Mouse (Mus musculus) cortical plate, adult 2 months (tissue): ENCODE data around the gene Tbata.

Experiments used
- CTCF ChIP-seq: fragments of 200-500 bp; IDR thresholded peaks from 2 replicates; pipeline ENCODE4 v1.5.1; 2011; ENCODE audit warnings: mild to moderate bottlenecking, control low read depth, low read length; ENCODE audit not compliant: insufficient read depth; ENCODE audit errors: extremely low read depth
- POLR2A ChIP-seq: fragments of 200-500 bp; IDR thresholded peaks from 2 replicates; pipeline ENCODE4 v1.6.1; 2011; ENCODE audit warnings: mild to moderate bottlenecking, low read length, control low read depth; ENCODE audit not compliant: insufficient read depth; ENCODE audit errors: extremely low read depth

GRCm38 (mm10) chr10:61134041-61134440 lies 37.7 kb upstream of the Tbata start:
- no peak for TF ChIP-seq CTCF
- TF ChIP-seq POLR2A = no peak
